Mouse (Mus musculus) gastrocnemius, postnatal 10 days (tissue): ENCODE measurements around the gene Dhx9. TPM values are rescaled to one million over a fixed set of nuclear protein-coding genes. Genes with fewer than 3 reads are reported as not detected.
"Not testable (repeated sequence)": the region's sequence is repeated elsewhere in the genome, so short reads cannot be mapped to it uniquely, and the experiment has no call there.

Source experiments
- DNase-seq: peaks from one replicate; pipeline ENCODE4 v3.0.0; 2021; ENCODE audit warnings: mixed read lengths
- long read RNA-seq, 2 experiments: library from polyadenylated mRNA; stranded (forward); transcript quantifications; one replicate each; pipeline ENCODE4 v2.0.0; 2021
- total RNA-seq, 2 experiments: library from RNA; stranded (reverse); gene quantifications; 2 replicates each; pipeline ENCODE4 v1.2.3; 2021

Dhx9 gene
- total RNA-seq: 10 to 100 TPM; 55.1 to 63.6 TPM
- long read RNA-seq, experiment 1, partial matches to known transcripts: 0 of 1 reads
- long read RNA-seq, experiment 1, other reads (novel, unspliced or antisense): 1 of 1 reads
- long read RNA-seq, experiment 2, partial matches to known transcripts: 0 of 1 reads
- long read RNA-seq, experiment 2, other reads (novel, unspliced or antisense): 1 of 1 reads

- peak; percentile 99 for DNase-seq
Observed at GRCm38 (mm10) chr1:153487500-153487879, at the start of gene Dhx9. TSS of gene Dhx9 (minus strand) at chr1:153487660.

DNA sequence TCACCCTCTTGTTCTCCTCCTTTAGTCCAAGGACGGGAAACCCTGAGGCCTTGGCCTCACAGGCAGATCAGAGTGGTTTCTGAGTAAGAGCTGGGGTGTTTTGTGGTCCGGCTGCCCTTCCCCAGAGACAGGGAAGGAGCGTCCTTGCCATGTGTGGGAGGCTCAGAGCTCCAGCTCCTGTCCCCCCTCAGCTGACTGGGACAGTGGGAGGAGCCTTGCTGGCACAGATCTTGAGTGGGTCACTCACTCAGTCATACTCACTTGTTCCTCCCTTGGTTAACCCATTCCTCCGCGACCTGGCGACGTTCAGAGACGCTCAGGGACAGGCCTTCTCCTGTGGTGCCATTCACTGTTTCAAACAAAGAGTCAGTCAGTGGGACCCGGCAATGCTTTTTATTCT, 48.2 kb upstream of the Dhx9 start:
- no peak for DNase-seq

DNA sequence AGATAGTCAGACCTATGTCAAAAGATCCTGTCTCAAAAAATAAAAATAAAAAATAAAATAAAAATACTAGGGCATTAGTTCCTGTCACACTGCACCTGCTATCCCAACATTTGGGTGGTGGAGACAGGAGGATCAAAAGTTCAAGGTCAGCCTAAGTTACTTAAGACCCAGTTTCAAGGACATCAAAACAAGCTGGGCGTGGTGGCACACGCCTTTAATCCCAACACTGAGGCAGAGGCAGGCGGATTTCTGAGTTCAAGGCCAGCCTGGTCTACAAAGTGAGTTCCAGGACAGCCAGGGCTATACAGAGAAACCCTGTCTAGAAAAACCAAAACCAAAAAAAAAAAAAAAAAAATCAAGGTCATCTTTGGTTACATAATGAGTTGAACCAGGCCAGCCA, 45.4 kb upstream of the Dhx9 start:
- DNase-seq: not testable (repeated sequence)

- peak; percentile 22 for DNase-seq
Observed at GRCm38 (mm10) chr1:153532234-153532841, 44.9 kb upstream of the Dhx9 start.

DNA sequence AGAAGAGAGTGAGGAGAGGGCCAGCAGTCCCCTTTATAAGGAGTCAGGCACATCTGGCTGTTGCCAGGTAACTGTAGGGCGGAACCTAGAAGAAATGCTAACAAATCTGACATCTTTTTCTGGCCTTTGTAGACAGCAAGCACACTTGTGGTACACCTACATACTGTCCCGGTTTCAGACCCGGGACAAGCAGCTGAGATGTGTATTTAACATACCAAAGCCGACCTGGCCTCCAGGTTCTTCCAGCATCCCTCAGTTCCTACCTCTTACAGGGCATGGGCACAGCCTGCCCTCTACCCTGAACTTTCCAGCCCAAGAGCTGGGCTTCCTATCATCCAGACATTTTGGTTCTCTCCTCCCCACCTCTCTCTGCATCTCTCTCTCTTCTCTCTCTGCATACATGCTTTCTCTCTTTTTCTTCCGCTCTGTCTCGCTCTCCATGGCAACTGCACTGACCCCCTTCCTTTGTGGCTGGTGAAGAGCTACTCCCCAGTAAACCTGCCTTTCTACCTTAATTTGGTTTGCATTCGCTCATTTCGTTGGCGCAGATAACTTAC, 44.3 kb upstream of the Dhx9 start:
- no peak for DNase-seq

DNA sequence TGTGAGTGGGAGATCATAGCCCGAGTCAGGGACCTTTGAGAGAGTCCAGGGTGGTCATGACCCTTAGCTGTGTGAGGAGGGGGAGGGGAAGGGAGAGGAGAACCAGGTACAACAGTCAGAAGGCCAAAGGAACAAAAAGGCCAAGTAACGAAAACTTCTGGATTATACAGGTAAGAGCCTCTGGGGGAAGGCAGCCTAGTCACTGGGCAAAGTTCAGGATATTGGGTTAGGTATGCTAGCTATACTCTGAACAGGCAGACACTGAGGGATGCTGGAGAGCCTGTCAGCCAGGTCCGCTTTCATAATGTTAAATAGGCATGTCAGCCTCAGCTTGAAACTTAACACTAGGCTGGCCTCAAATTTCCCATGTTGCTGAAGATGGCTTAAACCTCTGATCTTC, 34.7 kb upstream of the Dhx9 start:
- DNase-seq: no peak

DNA sequence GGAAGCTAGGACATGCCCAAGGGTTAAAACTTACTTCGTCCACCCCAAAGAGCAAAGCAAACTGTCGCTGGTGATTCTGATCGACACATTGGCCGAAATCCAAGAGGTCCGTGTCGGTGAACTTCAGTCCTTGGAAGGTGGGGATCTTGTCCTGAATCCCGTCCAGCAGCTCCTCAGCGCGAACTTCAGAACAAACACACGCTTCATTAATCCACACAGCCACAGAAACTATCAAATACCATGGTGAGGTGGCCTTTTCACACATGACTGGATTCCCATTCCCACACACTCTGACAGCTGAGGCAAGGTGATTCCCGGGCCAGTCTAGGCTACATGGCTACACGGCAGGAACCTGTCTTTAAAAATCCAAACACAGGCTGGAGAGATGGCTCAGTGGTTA, 27.9 kb upstream of the Dhx9 start:
- DNase-seq: no peak

DNA sequence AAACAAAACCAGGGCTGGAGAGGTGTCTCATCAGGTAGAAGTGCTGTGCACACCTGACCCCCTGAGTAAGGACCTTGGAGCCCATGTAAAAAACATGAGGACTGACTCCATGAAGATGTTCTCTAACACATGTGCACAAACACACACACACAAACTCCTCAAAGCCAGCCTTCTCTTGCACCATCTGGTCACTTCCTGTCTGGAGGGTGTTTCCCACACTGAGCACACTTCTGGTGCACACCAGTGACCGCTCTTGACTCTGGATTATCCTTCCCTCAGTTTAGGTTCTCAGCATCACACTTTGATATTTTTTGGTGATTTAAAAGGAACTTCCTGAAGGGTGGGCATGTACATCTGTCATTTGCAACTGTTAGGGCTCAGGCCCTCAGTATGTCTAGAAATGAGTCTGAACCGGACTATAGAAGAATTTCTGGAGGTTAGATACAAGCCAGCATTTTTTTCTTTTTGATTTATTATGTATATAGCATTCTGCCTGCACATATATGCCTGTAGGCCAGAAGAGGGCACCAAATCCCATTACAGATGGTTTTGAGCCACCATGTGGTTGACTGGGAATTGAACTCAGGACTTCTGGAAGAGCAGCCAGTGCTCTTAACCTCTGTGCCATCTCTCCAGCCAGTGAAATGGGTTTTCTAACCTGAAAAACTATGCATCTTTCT, 23.0 kb upstream of the Dhx9 start:
- DNase-seq: no peak

DNA sequence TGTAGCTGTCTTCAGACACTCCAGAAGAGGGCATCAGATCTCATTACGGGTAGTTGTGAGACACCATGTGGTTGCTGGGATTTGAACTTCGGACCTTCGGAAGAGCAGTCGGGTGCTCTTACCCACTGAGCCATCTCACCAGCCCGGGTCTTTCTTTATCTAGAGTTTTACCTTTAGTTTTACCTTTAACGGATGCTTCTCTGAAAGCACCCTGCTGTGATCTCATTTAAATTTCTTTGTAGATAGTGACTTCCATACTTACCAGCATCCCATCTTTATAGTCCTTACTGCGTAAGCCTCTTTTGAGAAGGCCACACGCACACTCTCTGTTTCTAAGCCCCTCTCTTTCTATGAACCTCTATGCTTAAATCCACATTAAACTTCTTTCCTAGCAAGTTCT, 22.1 kb upstream of the Dhx9 start:
- DNase-seq: not testable (repeated sequence)

DNA sequence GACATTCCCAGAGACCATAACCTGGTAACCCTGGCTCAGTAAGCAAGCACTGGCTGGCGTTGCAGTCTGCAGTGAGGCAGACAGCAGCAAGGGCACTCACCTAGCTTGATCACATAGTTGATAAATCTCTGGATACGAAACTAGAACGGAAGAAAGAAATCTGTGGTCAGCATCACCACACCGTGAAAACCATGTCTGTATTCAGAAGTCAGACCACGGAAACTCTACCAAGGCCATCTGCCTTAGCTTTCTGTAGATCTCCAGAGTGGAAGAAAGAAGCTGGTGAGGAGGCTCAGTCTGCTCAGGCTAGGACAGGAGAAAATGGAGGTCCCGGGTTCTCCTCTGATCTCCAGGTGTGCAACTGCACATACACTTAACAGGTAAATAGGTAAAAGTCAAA, 21.6 kb upstream of the Dhx9 start:
- no peak for DNase-seq

- no peak for DNase-seq
Observed at GRCm38 (mm10) chr1:153506266-153506665, 18.8 kb upstream of the Dhx9 start.

GRCm38 (mm10) chr1:153501644-153502321, 14.3 kb upstream of the Dhx9 start:
- DNase-seq: peak; percentile 12

GRCm38 (mm10) chr1:153500030-153500429, 12.6 kb upstream of the Dhx9 start:
- DNase-seq: no peak

DNA sequence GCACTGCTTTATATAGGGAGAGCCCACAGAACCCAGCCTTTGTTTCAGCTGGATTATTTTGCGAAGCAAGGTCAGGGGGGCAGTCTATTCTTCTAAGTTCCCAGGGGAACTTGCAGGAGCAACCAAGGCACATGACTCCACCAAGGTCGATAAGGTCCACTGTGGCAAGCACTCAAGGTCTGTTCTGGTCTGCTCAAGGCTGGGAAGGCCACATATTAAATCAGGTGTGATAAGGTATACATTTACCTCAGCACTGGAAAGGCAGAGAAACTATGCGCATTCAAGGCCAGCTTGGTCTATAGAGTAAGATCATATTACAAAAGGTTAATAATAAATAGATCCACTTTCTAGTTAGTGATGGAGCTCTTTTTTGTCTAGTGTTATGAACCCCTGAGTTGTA, 8.6 kb upstream of the Dhx9 start:
- no peak for DNase-seq

- DNase-seq: no peak
Observed at GRCm38 (mm10) chr1:153493931-153494330, 6.5 kb upstream of the Dhx9 start.

- no peak for DNase-seq
Observed at GRCm38 (mm10) chr1:153493338-153493737, 5.9 kb upstream of the Dhx9 start.

DNA sequence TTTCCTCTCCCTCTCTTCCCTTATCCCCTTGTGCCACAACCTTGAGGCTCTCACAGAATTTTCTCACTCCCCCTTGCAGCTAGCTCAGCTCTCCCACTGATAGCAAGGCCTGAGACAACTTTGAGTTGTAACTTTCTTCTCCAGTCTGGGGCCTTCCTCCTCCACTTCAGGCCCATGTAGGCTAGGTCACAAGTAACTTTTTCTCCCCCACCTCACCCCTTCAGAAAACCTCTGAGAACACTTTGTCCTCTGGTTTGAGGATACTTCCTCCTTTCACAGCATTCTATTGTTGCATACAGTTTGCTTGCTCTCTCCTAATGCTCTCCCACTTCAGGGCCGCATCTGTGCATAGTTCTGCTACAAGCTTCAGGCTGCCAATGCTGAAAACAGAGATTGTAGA, 4.4 kb upstream of the Dhx9 start:
- DNase-seq: no peak

GRCm38 (mm10) chr1:153491345-153491744, 3.9 kb upstream of the Dhx9 start:
- DNase-seq: no peak

GRCm38 (mm10) chr1:153489963-153490362, 2.5 kb upstream of the Dhx9 start:
- DNase-seq: no peak

DNA sequence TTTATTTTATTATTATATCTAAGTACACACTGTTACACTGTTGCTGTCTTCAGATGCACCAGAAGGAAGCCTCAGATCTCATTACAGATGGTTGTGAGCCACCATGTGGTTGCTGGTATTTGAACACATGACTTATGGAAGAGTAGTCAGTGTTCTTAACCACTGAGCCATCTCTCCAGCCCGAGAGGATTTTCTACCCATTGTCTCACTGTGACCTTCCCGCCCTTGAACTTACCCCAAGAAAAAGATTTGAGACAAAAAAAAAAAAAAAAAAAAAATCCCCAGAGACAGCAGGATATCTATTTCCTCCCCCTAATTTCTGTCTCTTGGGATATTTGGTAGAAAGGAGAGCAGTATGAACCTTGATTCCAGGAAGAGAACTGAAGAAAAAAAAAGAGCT, 2.1 kb upstream of the Dhx9 start:
- DNase-seq: no peak

- DNase-seq: no peak
Observed at GRCm38 (mm10) chr1:153489132-153489531, 1.7 kb upstream of the Dhx9 start.

DNA sequence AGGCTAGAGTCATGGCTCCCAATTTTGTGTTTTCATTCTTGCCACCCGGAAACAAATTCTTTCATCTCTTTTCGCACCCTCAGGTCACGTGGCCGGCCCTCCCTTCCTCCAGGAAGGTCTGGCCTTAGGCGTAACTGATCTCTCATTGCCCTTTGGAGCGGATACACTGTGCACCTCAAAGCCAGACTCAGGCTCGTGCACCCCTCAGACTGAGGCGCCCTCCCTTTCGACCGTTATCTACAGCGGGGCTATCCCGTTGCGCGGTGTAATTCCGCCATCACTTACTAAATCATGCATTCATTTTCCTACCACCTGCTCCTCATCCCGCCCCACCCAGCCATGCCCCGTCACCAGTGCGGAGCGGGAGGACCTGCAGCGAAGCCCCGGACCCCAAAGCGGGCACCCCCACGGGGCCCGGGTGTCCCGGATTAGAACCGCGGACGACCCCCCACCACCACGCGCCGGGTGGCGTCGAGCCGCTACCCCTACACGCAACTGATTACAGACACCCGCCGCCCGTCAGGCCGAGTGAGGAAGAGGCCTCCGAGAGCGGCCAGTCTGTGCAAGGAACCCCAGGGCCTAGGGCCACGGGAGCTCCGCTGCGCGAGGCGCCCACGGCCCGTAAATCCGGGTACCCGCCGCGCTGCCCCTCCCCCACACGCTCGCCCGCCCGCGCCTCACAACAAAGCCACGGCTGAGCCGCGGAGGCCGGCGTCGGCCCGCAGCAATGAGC, 527 bp downstream of the Dhx9 start:
- no peak for DNase-seq
